Mouse (Mus musculus) natural killer cell, adult 2 months (primary cell): ENCODE measurements around the gene Myo1c.

ENCODE experiments used
- DNase-seq, 2 experiments: peaks; one replicate each; pipeline ENCODE4 v3.0.0; 2022; ENCODE audit warnings: low spot score in 2 of 2

The Myo1c gene

GRCm38 (mm10) chr11:75649155-75649561 is 1.1 kb upstream of the Myo1c start:
- DNase-seq = no peak

- DNase-seq = no peak
Observed at GRCm38 (mm10) chr11:75650958-75651425, 688 bp downstream of the Myo1c start.

GRCm38 (mm10) chr11:75651426-75652221 is 1.3 kb downstream of the Myo1c start:
- DNase-seq = peak; percentile 55 to 82

GRCm38 (mm10) chr11:75652222-75652941 is 2.1 kb downstream of the Myo1c start:
- DNase-seq = peak; percentile 58 to 83

GRCm38 (mm10) chr11:75652942-75653684 is 2.8 kb downstream of the Myo1c start:
- DNase-seq = no peak

- peak; percentile 55 to 87 for DNase-seq
Observed at GRCm38 (mm10) chr11:75653781-75654470, 3.6 kb downstream of the Myo1c start.

GRCm38 (mm10) chr11:75654471-75655390 is 4.4 kb downstream of the Myo1c start:
- DNase-seq = peak in 1 of 2 experiments; percentile 90

GRCm38 (mm10) chr11:75655621-75656545 is 5.6 kb downstream of the Myo1c start:
- peak; percentile 47 to 60 for DNase-seq

- no peak for DNase-seq
Observed at GRCm38 (mm10) chr11:75656621-75657590, 6.6 kb downstream of the Myo1c start.

GRCm38 (mm10) chr11:75657841-75658240 is 7.5 kb downstream of the Myo1c start:
- no peak for DNase-seq

GRCm38 (mm10) chr11:75658311-75658710 is 8.0 kb downstream of the Myo1c start:
- no peak for DNase-seq

GRCm38 (mm10) chr11:75658996-75659750 is 8.9 kb downstream of the Myo1c start:
- no peak for DNase-seq

- DNase-seq = no peak
Observed at GRCm38 (mm10) chr11:75660081-75660590, 9.8 kb downstream of the Myo1c start.

GRCm38 (mm10) chr11:75660941-75661800 is 10.9 kb downstream of the Myo1c start:
- no peak for DNase-seq

GRCm38 (mm10) chr11:75662131-75662530 is 11.8 kb downstream of the Myo1c start:
- DNase-seq = no peak

- no peak for DNase-seq
Observed at GRCm38 (mm10) chr11:75666296-75666695, 16.0 kb downstream of the Myo1c start.
